Mouse (Mus musculus) heart, adult 2 months (tissue): ENCODE data around the gene Grm3. TPM values are rescaled to one million over a fixed set of nuclear protein-coding genes. Genes with fewer than 3 reads are reported as not detected.

Source experiments
- DNase-seq, 2 experiments: peaks; one replicate each; pipeline ENCODE4 v3.0.0; 2021
- H3K27ac ChIP-seq: fragments of 200-600 bp; 2 replicates; pipeline ENCODE4 v1.8.1; 2022
- H3K27me3 ChIP-seq: fragments of 200-500 bp; 2 replicates; pipeline ENCODE4 v1.6.1; 2012; ENCODE audit warnings: mild to moderate bottlenecking, low read length, inconsistent platforms, mixed read lengths; ENCODE audit not compliant: control insufficient read depth, insufficient read depth
- H3K36me3 ChIP-seq: fragments of 200-500 bp; 2 replicates; pipeline ENCODE4 v1.6.1; 2012; ENCODE audit warnings: low read length, inconsistent platforms; ENCODE audit not compliant: control insufficient read depth, insufficient read depth
- H3K4me1 ChIP-seq: fragments of 200-500 bp; 2 replicates; pipeline ENCODE4 v1.6.1; 2011; ENCODE audit warnings: low read length; ENCODE audit not compliant: control insufficient read depth, insufficient read depth
- H3K4me3 ChIP-seq: fragments of 200-600 bp; 2 replicates; pipeline ENCODE4 v1.8.1; 2022
- H3K79me2 ChIP-seq: fragments of 200-500 bp; replicated peaks from 2 replicates; pipeline ENCODE4 v1.6.1; 2012; ENCODE audit warnings: mild to moderate bottlenecking, inconsistent platforms, low read length, moderate library complexity, mixed read lengths; ENCODE audit not compliant: control insufficient read depth, insufficient read depth
- H3K9ac ChIP-seq: fragments of 200-500 bp; 2 replicates; pipeline ENCODE4 v1.6.1; 2012; ENCODE audit warnings: low read depth, mild to moderate bottlenecking, control low read depth, inconsistent platforms, low read length, mixed read lengths
- CTCF ChIP-seq: fragments of 200-600 bp; IDR thresholded peaks from 2 replicates; pipeline ENCODE4 v1.8.1; 2022; ENCODE audit warnings: antibody characterized with exemption, mild to moderate bottlenecking, moderate library complexity
- EP300 ChIP-seq: fragments of 200-500 bp; IDR thresholded peaks from 2 replicates; pipeline ENCODE4 v1.6.1; 2011; ENCODE audit warnings: low read depth, low read length, control low read depth; ENCODE audit not compliant: insufficient read depth
- POLR2A ChIP-seq: fragments of 200-500 bp; IDR thresholded peaks from 2 replicates; pipeline ENCODE4 v1.6.1; 2011; ENCODE audit warnings: mild to moderate bottlenecking, low read depth, low read length, control low read depth; ENCODE audit not compliant: insufficient read depth
- WGBS: fragments of 180-500 bp; shearing (Covaris S2); methylation state at CpG from one replicate; pipeline ENCODE4 v1.1.7; 2018; 5-methylcytosine and 5-hydroxymethylcytosine counted together
- intact Hi-C: fragments of 180-260 bp; cut with DNase I; formaldehyde crosslinking; loops from one replicate; pipeline ENCODE4 v1.15.1; 2025
- polyA plus RNA-seq: library from polyadenylated mRNA; depleted of rRNA; stranded (reverse); fragments of >200 nt; gene quantifications from 2 replicates; pipeline ENCODE4 v1.2.3, GENCODE M21; 2012
- total RNA-seq, 2 experiments: library from RNA; stranded (reverse); gene quantifications; 2 replicates each; pipeline ENCODE4 v1.2.3; 2021

Gene Grm3
- total and polyA plus RNA-seq, 3 experiments: not detected

GRCm38 (mm10) chr5:9638612-9639011 is 86.4 kb downstream of the Grm3 start:
- Histone ChIP-seq H3K27ac (no peak overlapping the region), H3K27me3 (no peaks in the 10 kb centered on the region)
- no peak for DNase-seq

GRCm38 (mm10) chr5:9627220-9627619 is 97.8 kb downstream of the Grm3 start:
- intact Hi-C loops: no loop called here
- TF ChIP-seq EP300: no peak
- peak; percentile 59 for TF ChIP-seq CTCF
- peak overlapping the region; percentile 72 for H3K27ac ChIP-seq
- 16% methylated on average over 2 of the region's 2 CpGs for WGBS
- H3K9ac ChIP-seq: no peak overlapping the region
- peak; percentile 20 to 53 for DNase-seq
- H3K4me1 ChIP-seq: no peaks in the 10 kb centered on the region
- no peaks in the 10 kb centered on the region for H3K79me2 ChIP-seq
- H3K27me3 ChIP-seq: no peaks in the 10 kb centered on the region
- H3K4me3 ChIP-seq: no peak overlapping the region
- H3K36me3 ChIP-seq: no peaks in the 10 kb centered on the region

More at GRCm38 (mm10) chr5:9638612-9639011, 86.4 kb downstream of the Grm3 start:
- no peaks in the 10 kb centered on the region for H3K79me2 ChIP-seq
- 85% methylated on average over 2 of the region's 2 CpGs for WGBS
- no peak overlapping the region for H3K4me3 ChIP-seq
- TF ChIP-seq CTCF: no peak
- TF ChIP-seq POLR2A: no peak
- TF ChIP-seq EP300: no peak
- no peaks in the 10 kb centered on the region for H3K36me3 ChIP-seq
- no peaks in the 10 kb centered on the region for H3K4me1 ChIP-seq
- H3K9ac ChIP-seq: no peak overlapping the region
- intact Hi-C loops: no loop called here

GRCm38 (mm10) chr5:9624396-9624795 is 100.6 kb downstream of the Grm3 start:
- intact Hi-C loops: no loop called here
- no peak for DNase-seq
- no peaks in the 10 kb centered on the region for H3K79me2 ChIP-seq

GRCm38 (mm10) chr5:9623095-9623459 is 101.9 kb downstream of the Grm3 start:
- 30% methylated on average over 4 of the region's 4 CpGs for WGBS
- Histone ChIP-seq H3K27me3 (no peaks in the 10 kb centered on the region), H3K4me3 (no peak overlapping the region), H3K4me1 (no peaks in the 10 kb centered on the region), H3K79me2 (no peaks in the 10 kb centered on the region), H3K36me3 (no peaks in the 10 kb centered on the region), H3K27ac (no peak overlapping the region), H3K9ac (no peak overlapping the region)
- TF ChIP-seq POLR2A: no peak
- TF ChIP-seq EP300: no peak
- no peak for TF ChIP-seq CTCF
- intact Hi-C loops: no loop called here
- DNase-seq: no peak

More at GRCm38 (mm10) chr5:9624396-9624795, 100.6 kb downstream of the Grm3 start:
- H3K4me1 ChIP-seq: no peaks in the 10 kb centered on the region
- no peaks in the 10 kb centered on the region for H3K36me3 ChIP-seq
- H3K27me3 ChIP-seq: no peaks in the 10 kb centered on the region
- 68% methylated on average over 4 of the region's 4 CpGs for WGBS
- TF ChIP-seq CTCF: no peak
- no peak for TF ChIP-seq POLR2A
- TF ChIP-seq EP300: no peak
- H3K27ac ChIP-seq: no peak overlapping the region
- H3K4me3 ChIP-seq: no peak overlapping the region
- no peak overlapping the region for H3K9ac ChIP-seq

- no peak for DNase-seq
- Histone ChIP-seq H3K79me2 (no peaks in the 10 kb centered on the region), H3K27ac (no peak overlapping the region), H3K9ac (no peak overlapping the region), H3K36me3 (no peaks in the 10 kb centered on the region), H3K4me1 (no peaks in the 10 kb centered on the region), H3K27me3 (no peaks in the 10 kb centered on the region), H3K4me3 (no peak overlapping the region)
- 59% methylated on average over 4 of the region's 4 CpGs for WGBS
- intact Hi-C loops: no loop called here
- TF ChIP-seq POLR2A (no peak), EP300 (no peak), CTCF (no peak)
These were observed 102.5 kb downstream of the Grm3 start for GRCm38 (mm10) chr5:9622264-9623094.

- Histone ChIP-seq H3K79me2 (no peaks in the 10 kb centered on the region), H3K27ac (no peak overlapping the region), H3K4me3 (no peak overlapping the region), H3K9ac (no peak overlapping the region), H3K36me3 (no peaks in the 10 kb centered on the region), H3K27me3 (no peaks in the 10 kb centered on the region), H3K4me1 (no peaks in the 10 kb centered on the region)
- TF ChIP-seq POLR2A: no peak
- TF ChIP-seq CTCF: no peak
- no peak for TF ChIP-seq EP300
- DNase-seq: no peak
- 93% methylated on average over 3 of the region's 3 CpGs for WGBS
- intact Hi-C loops: no loop called here
These were observed 103.4 kb downstream of the Grm3 start for GRCm38 (mm10) chr5:9621417-9622067.
